Mouse (Mus musculus) frontal cortex, postnatal 36 days (tissue): ENCODE results near the gene Ddx31.

Experiments used
- DNase-seq, 2 experiments: peaks; one replicate each; pipeline ENCODE4 v3.0.0; 2022; ENCODE audit warnings: low spot score in 2 of 2

The Ddx31 gene

DNA sequence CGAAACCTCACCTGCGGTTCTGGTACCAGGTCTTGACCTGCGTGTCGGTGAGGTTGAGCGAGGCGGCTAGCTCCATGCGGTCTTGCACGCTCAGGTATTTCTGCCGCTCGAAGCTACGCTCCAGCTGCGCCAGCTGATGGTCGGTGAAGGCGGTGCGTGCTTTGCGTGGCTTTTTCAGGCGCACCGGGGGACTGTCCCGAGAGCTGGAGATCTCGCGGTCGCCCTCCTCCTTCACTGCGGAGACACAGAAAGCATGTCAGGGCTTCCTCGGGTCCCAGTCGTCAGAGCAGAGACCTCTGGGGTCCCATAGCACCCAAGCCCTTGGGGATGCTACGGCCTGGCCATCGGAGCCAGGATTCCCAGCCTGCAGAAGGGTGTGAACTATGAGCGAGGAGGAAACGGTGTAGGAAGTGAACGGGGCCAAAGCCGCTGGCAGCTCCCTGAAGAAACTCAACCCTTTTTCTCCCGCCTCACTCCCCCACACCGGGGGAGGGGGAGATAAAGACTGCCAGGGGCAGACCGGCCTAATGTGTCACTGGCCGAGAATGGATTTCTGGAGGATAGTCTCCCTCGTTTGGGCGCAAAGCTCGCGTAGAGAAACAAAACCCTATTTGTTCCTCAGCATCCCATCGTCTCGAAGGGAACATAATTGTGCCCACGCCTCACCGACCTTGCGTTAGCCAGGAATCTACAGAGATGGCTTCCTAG is 71.3 kb downstream of the Ddx31 start:
- DNase-seq: no peak

DNA sequence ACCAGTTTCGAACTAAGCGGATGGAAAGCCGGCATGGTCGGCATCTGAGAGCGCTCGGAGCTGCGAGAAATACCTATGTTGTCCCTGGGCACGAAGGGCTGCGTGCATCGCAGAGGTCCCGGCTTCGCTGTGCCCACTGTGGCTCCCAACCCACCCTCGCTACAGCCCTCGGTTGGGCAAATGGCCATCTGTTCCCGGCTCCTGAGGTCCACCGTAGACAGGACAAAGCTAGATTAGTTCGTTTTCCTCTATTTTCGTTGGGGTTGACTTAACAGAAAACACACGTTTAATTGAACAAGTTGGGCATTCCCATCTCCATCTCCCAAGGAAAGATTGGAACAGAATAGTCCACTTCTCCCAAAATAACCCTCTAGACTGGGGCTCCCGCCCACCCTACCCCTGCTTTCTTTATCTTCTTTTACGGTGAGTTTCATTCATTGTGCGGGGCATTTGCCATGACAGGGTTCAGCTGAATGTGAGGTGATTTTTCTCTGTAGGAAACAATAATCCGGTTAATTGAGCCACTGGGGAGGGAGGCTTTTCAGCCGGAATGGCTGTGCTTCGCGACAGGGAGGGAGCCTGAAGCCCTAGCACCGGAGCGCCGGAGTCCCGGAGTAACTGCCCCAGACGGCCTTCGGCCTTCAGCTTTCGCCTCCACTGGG is 72.0 kb downstream of the Ddx31 start:
- DNase-seq: no peak

DNA sequence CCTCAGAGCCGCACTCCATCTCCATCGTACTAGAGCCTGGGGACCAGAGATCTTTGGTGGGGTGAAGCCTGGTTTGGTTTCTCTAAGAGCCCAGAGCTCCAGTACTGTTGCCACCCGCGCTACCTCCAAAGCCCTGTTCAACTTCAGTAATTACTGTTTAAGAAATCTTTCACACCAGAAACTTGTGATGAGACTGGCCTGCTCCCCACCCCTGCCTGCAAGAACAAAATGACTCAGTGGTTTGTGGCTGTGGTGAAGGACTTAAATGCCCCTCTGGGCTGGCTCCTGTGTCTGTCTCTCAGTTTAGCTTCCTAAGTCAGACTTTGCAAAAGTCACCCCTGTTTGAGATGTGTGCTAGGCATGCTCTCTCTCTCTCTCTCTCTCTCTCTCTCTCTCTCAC is 72.8 kb downstream of the Ddx31 start:
- no peak for DNase-seq

DNA sequence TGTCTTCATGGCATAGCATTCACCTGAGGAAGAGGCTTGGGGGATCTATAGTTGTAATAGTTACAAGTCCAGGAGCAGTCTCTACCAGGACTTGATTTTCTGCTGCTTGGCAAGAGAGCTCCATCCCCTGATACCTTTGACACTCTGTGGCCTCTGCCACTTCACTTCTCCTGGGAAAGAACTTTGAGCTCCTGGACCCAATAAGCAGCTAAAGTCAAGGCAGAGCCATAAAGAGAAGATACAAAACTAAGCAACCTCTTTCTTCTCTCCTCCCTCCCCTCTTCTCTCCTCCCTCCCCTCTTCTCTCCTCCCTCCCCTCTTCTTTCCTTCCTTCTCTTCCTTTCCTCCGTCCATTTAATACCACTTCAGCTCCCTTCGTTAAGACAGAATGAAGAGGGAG is 73.9 kb downstream of the Ddx31 start:
- no peak for DNase-seq

- no peak for DNase-seq
These were observed 75.0 kb downstream of the Ddx31 start for GRCm38 (mm10) chr2:28915104-28915738.

- DNase-seq: no peak
These were observed 75.7 kb downstream of the Ddx31 start for GRCm38 (mm10) chr2:28915768-28916512.

GRCm38 (mm10) chr2:28916513-28916865 is 76.3 kb downstream of the Ddx31 start, which contains the start of gene Barhl1:
Barhl1 (minus strand) TSS chr2:28916668.
- DNase-seq: no peak

- DNase-seq: no peak
These were observed 76.9 kb downstream of the Ddx31 start for GRCm38 (mm10) chr2:28917156-28917517.

GRCm38 (mm10) chr2:28917518-28918361 is 77.5 kb downstream of the Ddx31 start:
- DNase-seq: no peak

DNA sequence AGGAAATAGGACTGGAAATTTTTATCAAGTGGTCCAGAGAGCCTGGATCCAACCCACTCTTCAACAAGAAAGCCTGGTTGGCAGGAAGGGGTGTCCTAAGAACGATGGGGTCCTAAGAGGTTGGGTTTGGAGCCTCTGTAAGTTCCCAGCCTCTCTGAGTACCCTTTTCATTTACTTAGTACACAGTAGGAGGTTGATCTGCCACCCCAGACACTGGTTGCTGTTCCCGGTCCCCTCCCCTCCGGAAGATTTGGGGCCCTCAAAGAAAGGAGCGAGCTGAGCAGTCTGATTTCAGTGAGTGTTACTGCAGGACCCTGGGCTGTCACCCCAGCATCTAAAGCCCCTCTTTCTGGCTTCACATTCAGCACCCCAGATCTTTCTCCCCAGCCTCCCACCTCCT is 78.8 kb downstream of the Ddx31 start:
- DNase-seq: no peak

GRCm38 (mm10) chr2:28923912-28924311 is 83.7 kb downstream of the Ddx31 start:
- DNase-seq: peak; percentile 67 to 74

DNA sequence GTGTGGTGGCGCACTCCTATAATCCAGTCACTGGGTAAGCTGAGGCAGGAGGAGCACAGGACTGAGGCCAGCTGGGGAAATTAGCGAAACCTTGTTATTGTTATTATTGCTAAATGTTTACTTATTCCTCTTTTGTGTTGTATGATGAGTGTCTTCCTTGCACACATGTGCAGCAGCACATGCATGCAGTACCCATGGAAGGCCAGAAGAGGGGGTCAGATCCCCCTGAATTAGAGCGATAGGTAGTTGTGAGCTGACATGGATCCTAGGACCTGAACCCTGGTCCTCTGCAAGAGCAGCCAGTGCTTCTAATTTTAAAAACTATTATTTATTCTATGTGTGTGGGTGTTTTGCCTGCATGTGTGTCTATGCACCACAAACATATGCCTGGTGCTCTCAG is 90.4 kb downstream of the Ddx31 start:
- no peak for DNase-seq

DNA sequence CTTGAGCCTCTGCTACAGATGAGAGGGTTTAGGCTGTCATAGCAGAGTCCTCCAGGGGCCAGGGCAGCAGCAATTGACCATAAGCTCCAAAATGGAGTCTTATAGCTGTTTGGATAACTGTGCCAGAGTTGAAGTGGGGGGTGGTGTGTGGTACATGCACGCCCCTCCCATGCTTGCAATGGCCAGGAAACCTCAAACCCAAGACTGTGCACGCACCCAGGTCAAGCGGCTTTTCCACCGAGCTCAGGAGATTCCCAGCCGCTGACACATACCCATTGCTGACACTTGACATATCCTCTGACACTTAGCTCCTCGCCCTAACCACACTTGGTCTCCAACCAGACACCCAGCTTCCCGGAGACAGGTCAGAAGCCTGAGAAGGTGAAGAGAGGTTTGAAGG is 98.8 kb downstream of the Ddx31 start:
- no peak for DNase-seq

GRCm38 (mm10) chr2:28943666-28944516 is 103.7 kb downstream of the Ddx31 start:
- no peak for DNase-seq

DNA sequence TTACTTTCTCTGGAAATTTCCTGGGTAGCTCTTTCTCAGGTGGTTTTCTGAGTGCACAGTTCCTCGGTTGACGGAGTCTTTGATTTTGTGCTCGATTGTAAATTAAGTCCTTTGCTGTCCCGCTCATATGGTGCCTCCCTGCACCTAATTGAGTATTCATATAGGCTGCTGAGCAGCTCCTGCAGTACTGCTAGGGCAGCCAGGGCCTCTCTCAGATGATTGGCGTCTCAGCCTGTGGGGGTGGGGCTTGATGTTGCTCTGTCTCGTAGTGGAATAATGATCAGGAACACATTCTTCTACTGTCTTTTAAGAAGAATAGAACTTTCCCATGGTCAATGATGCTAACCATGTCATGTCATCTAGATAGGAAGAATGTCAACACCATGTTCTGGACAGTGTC is 105.2 kb downstream of the Ddx31 start:
- no peak for DNase-seq

DNA sequence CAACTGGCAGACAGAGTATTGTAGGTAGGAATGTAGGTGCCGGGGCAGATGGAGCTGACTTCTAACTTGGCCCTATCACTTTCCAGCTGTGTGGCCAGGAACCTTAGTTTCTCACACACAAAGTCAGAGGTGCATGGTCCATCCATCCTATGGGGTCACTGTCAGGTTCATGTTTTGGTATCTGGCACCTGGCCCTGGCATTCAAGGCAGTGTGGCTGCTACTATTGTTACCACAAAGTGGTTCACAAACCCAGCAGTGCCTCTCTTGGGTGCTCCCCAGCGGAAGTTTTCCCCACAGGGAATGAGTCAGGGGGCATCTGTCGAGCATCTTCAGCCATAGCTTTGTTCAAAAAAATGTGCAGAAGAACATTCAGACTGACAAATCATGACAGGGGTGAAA is 106.1 kb downstream of the Ddx31 start:
- no peak for DNase-seq

DNA sequence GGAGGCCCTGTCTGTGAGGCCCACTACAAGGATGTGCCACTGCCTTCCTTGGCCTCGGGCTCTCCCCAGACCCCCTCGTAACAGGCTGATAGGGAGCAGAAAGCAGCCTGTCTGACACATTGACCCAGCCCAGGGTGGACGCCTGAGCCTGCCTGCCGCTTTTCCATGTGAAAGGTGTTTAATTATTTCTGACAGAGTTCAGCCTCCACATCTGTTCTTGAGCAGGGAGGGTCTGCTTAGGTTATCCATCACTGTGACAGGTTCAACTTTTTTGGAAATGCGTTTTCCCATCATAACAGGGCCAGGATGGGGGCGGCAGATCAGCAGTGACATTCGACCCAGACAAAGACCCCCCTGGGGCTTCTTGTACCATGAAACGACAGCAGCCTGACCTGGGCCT is 112.8 kb downstream of the Ddx31 start:
- no peak for DNase-seq

DNA sequence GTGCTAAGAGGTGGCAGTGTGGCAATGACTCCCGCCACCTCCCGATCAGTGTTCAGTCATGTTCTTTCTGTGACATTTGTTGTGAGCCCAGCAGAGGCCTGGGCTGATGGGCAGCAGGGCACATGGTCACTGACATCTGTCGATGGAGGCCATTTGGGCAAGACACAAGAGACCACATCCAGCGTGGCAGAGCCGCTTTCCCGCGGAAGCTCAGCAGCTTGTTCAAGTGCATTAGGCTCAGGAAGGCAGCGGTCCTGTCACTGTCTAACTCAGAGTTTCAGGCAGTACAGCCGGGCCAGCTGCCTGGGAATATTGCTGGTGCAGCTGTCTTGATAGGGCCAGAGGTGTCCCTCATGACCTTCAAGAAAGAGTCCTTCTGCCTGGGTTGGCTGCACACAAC is 114.4 kb downstream of the Ddx31 start:
- DNase-seq: no peak
